Mouse (Mus musculus) intestine, embryonic 14.5 days (tissue): ENCODE data around the gene Ccsap. TPM values are rescaled to one million over a fixed set of nuclear protein-coding genes. Genes with fewer than 3 reads are reported as not detected.

Experiments used
- ATAC-seq: fragments of 200-750 bp; cut with Nextera tagmentation; replicated peaks from 2 replicates; pipeline ENCODE4 v1.8.0; 2017; ENCODE audit warnings: low read depth, moderate number of reproducible peaks, moderate TSS enrichment, moderate library complexity; ENCODE audit not compliant: low FRiP score, low TSS enrichment
- DNase-seq: peaks from one replicate; pipeline ENCODE4 v3.0.0-alpha.2; 2018; ENCODE audit warnings: low spot score
- H3K27ac ChIP-seq: fragments of 300-500 bp; sonication (generic); 2 replicates; pipeline ENCODE4 v1.5.1; 2014; ENCODE audit warnings: low read depth, mild to moderate bottlenecking, control low read depth
- H3K27me3 ChIP-seq: fragments of 300-500 bp; sonication (generic); replicated peaks from 2 replicates; pipeline ENCODE4 v1.6.1; 2014; ENCODE audit warnings: low read length, control low read depth; ENCODE audit not compliant: control insufficient read depth, insufficient read depth
- H3K36me3 ChIP-seq: fragments of 300-500 bp; sonication (generic); 2 replicates; pipeline ENCODE4 v1.6.1; 2014; ENCODE audit warnings: low read length, control low read depth; ENCODE audit not compliant: control insufficient read depth, insufficient read depth
- H3K4me1 ChIP-seq: fragments of 300-500 bp; sonication (generic); replicated peaks from 2 replicates; pipeline ENCODE4 v1.6.1; 2014; ENCODE audit warnings: low read length, control low read depth, mixed read lengths; ENCODE audit not compliant: control insufficient read depth, insufficient read depth
- H3K4me2 ChIP-seq: fragments of 300-500 bp; sonication (generic); 2 replicates; pipeline ENCODE4 v1.6.1; 2014; ENCODE audit warnings: low read length
- H3K4me3 ChIP-seq: fragments of 300-500 bp; sonication (generic); 2 replicates; pipeline ENCODE4 v1.5.1; 2014; ENCODE audit warnings: low read depth, low read length, control low read depth, mixed read lengths
- H3K9ac ChIP-seq: fragments of 300-500 bp; sonication (generic); 2 replicates; pipeline ENCODE4 v1.6.1; 2014; ENCODE audit warnings: mild to moderate bottlenecking, low read length
- H3K9me3 ChIP-seq: fragments of 300-500 bp; sonication (generic); 2 replicates; pipeline ENCODE4 v1.6.1; 2016; ENCODE audit warnings: low read length, control low read depth; ENCODE audit not compliant: control insufficient read depth
- WGBS: fragments of 180-500 bp; shearing (Covaris S2); extraction: QIAGEN DNeasy Blood & Tissue Kit; methylation state at CpG from one replicate; pipeline ENCODE4 v1.1.7; 2014; 5-methylcytosine and 5-hydroxymethylcytosine counted together
- polyA plus RNA-seq: library from polyadenylated mRNA; unstranded; fragments of >200 nt; fragmentation: Nextera tagmentation; extraction: Ambion mirVana; gene quantifications from 2 replicates; pipeline ENCODE4 v1.2.1, GENCODE M21; 2014

Gene Ccsap
- polyA plus RNA-seq, result 3.2 and 3.9 TPM in 2 replicates

GRCm38 (mm10) chr8:123859648-123860259, at the start of gene Ccsap:
Gene Ccsap (minus strand): TSS chr8:123860209.
- Histone ChIP-seq H3K4me3 (peak within 1 kb of the TSS; percentile 80), H3K4me1 (peaks cover 10% of the 10 kb centered on the region), H3K4me2 (peak within 1 kb of the TSS; percentile 91), H3K9me3 (0 out of 2 replicates have a peak, but pooled peaks cover under 1% of the 10 kb centered on the region), H3K27ac (no peak within 1 kb of the TSS), H3K27me3 (peaks cover 6% of the 10 kb centered on the region; the same call in 1 of the 2 replicates), H3K36me3 (no peaks in the 10 kb centered on the region), H3K9ac (peak within 1 kb of the TSS; percentile 58)
- DNase-seq, result no peak
- 1% methylated on average over 48 of the region's 48 CpGs for WGBS
- ATAC-seq, result peak; percentile 63

- Histone ChIP-seq H3K4me1 (no peaks in the 10 kb centered on the region), H3K4me3 (no peak overlapping the region), H3K9ac (no peak overlapping the region), H3K9me3 (no peaks in the 10 kb centered on the region), H3K27me3 (no peaks in the 10 kb centered on the region), H3K27ac (no peak overlapping the region), H3K4me2 (no peak overlapping the region), H3K36me3 (peaks cover 87% of the 10 kb centered on the region)
- no peak for ATAC-seq
- DNase-seq, result no peak
- WGBS, result 96% methylated on average over 6 of the region's 6 CpGs
These were observed 47.6 kb upstream of the Ccsap start for GRCm38 (mm10) chr8:123907604-123908003.

- H3K36me3 ChIP-seq, result peaks cover 80% of the 10 kb centered on the region
- H3K27me3 ChIP-seq, result no peaks in the 10 kb centered on the region
- no peak overlapping the region for H3K27ac ChIP-seq
- no peaks in the 10 kb centered on the region for H3K9me3 ChIP-seq
- no peak overlapping the region for H3K4me3 ChIP-seq
- DNase-seq (no peak), ATAC-seq (no peak)
- 82% methylated on average over 7 of the region's 7 CpGs for WGBS
- H3K4me1 ChIP-seq, result no peaks in the 10 kb centered on the region
- H3K4me2 ChIP-seq, result no peak overlapping the region
- H3K9ac ChIP-seq, result no peak overlapping the region
These were observed 42.6 kb upstream of the Ccsap start for GRCm38 (mm10) chr8:123902653-123903052.

GRCm38 (mm10) chr8:123899366-123899765, 39.4 kb upstream of the Ccsap start:
- WGBS, result 83% methylated on average over 7 of the region's 7 CpGs
- no peak overlapping the region for H3K27ac ChIP-seq

GRCm38 (mm10) chr8:123898576-123898975, 38.6 kb upstream of the Ccsap start:
- H3K36me3 ChIP-seq, result peaks cover 45% of the 10 kb centered on the region
- peaks cover 34% of the 10 kb centered on the region for H3K27me3 ChIP-seq
- no peak overlapping the region for H3K4me2 ChIP-seq
- no peak overlapping the region for H3K27ac ChIP-seq
- H3K9me3 ChIP-seq, result no peaks in the 10 kb centered on the region
- no peak overlapping the region for H3K9ac ChIP-seq
- DNase-seq (no peak), ATAC-seq (no peak)
- no peaks in the 10 kb centered on the region for H3K4me1 ChIP-seq
- no peak overlapping the region for H3K4me3 ChIP-seq
- 87% methylated on average over 5 of the region's 5 CpGs for WGBS

More at GRCm38 (mm10) chr8:123899366-123899765, 39.4 kb upstream of the Ccsap start:
- Histone ChIP-seq H3K4me1 (no peaks in the 10 kb centered on the region), H3K4me3 (no peak overlapping the region), H3K27me3 (peaks cover 26% of the 10 kb centered on the region), H3K36me3 (peaks cover 53% of the 10 kb centered on the region), H3K9ac (no peak overlapping the region), H3K9me3 (no peaks in the 10 kb centered on the region), H3K4me2 (no peak overlapping the region)
- ATAC-seq (no peak), DNase-seq (no peak)

- Histone ChIP-seq H3K9ac (no peak overlapping the region), H3K27me3 (peaks cover 52% of the 10 kb centered on the region), H3K27ac (no peak overlapping the region), H3K36me3 (peaks cover 30% of the 10 kb centered on the region), H3K4me2 (no peak overlapping the region), H3K9me3 (no peaks in the 10 kb centered on the region), H3K4me3 (no peak overlapping the region), H3K4me1 (0 out of 2 replicates have a peak, but pooled peaks cover 6% of the 10 kb centered on the region)
- 57% methylated on average over 10 of the region's 10 CpGs for WGBS
- ATAC-seq (no peak), DNase-seq (no peak)
These were observed 36.8 kb upstream of the Ccsap start for GRCm38 (mm10) chr8:123896774-123897173.

- H3K27me3 ChIP-seq, result peaks cover 56% of the 10 kb centered on the region
- no peak overlapping the region for H3K4me2 ChIP-seq
- ATAC-seq, result no peak
- 0 out of 2 replicates have a peak, but pooled peaks cover 6% of the 10 kb centered on the region for H3K4me1 ChIP-seq
- no peaks in the 10 kb centered on the region for H3K9me3 ChIP-seq
- H3K4me3 ChIP-seq, result no peak overlapping the region
- H3K36me3 ChIP-seq, result peaks cover 26% of the 10 kb centered on the region
- no peak overlapping the region for H3K9ac ChIP-seq
- 51% methylated on average over 14 of the region's 14 CpGs for WGBS
- no peak for DNase-seq
- H3K27ac ChIP-seq, result no peak overlapping the region
These were observed 36.4 kb upstream of the Ccsap start for GRCm38 (mm10) chr8:123896366-123896761.

GRCm38 (mm10) chr8:123895680-123896365, 35.8 kb upstream of the Ccsap start:
- peaks cover 62% of the 10 kb centered on the region for H3K27me3 ChIP-seq
- no peak overlapping the region for H3K4me3 ChIP-seq
- no peak overlapping the region for H3K4me2 ChIP-seq
- H3K27ac ChIP-seq, result no peak overlapping the region
- H3K9me3 ChIP-seq, result no peaks in the 10 kb centered on the region
- ATAC-seq, result no peak
- peaks cover 21% of the 10 kb centered on the region for H3K36me3 ChIP-seq
- H3K9ac ChIP-seq, result no peak overlapping the region
- H3K4me1 ChIP-seq, result 0 out of 2 replicates have a peak, but pooled peaks cover 6% of the 10 kb centered on the region
- DNase-seq, result no peak
- 79% methylated on average over 9 of the region's 9 CpGs for WGBS
